Mouse (Mus musculus) urinary bladder, postnatal 14 days (tissue): ENCODE data around the gene Epha1.

Experiments used
- DNase-seq: peaks from one replicate; pipeline ENCODE4 v3.0.0; 2021; ENCODE audit warnings: low spot score

The Epha1 gene

GRCm38 (mm10) chr6:42324067-42324481, 49.0 kb downstream of the Epha1 start:
- DNase-seq, result no peak

- no peak for DNase-seq
Measured at GRCm38 (mm10) chr6:42323371-42324066, 49.5 kb downstream of the Epha1 start.

- DNase-seq, result no peak
Measured at GRCm38 (mm10) chr6:42318293-42318692, 54.8 kb downstream of the Epha1 start.

GRCm38 (mm10) chr6:42310427-42311053, 62.5 kb downstream of the Epha1 start:
- no peak for DNase-seq

- no peak for DNase-seq
Measured at GRCm38 (mm10) chr6:42309816-42310378, 63.2 kb downstream of the Epha1 start.
